Mouse (Mus musculus) intestine, embryonic 16.5 days (tissue): ENCODE results near the gene Anln. TPM values are rescaled to one million over a fixed set of nuclear protein-coding genes. Genes with fewer than 3 reads are reported as not detected.
"Not testable (repeated sequence)": the region's sequence is repeated elsewhere in the genome, so short reads cannot be mapped to it uniquely, and the experiment has no call there.

Experiments used
- ATAC-seq: fragments of 200-750 bp; cut with Nextera tagmentation; 2 replicates; pipeline ENCODE4 v1.8.0; 2017; ENCODE audit warnings: moderate TSS enrichment, moderate library complexity
- H3K27ac ChIP-seq: fragments of 300-500 bp; sonication (generic); 2 replicates; pipeline ENCODE4 v1.5.1; 2014; ENCODE audit warnings: mild to moderate bottlenecking, low read length
- H3K27me3 ChIP-seq: fragments of 300-500 bp; sonication (generic); replicated peaks from 2 replicates; pipeline ENCODE4 v1.6.1; 2014; ENCODE audit warnings: low read length, control low read depth, mixed read lengths; ENCODE audit not compliant: control insufficient read depth, insufficient read depth
- H3K36me3 ChIP-seq: fragments of 300-500 bp; sonication (generic); 2 replicates; pipeline ENCODE4 v1.6.1; 2014; ENCODE audit warnings: low read length, control low read depth; ENCODE audit not compliant: control insufficient read depth, insufficient read depth
- H3K4me1 ChIP-seq: fragments of 300-500 bp; sonication (generic); 2 replicates; pipeline ENCODE4 v1.6.1; 2014; ENCODE audit warnings: low read length, control low read depth, mixed read lengths; ENCODE audit not compliant: control insufficient read depth, insufficient read depth
- H3K4me2 ChIP-seq: fragments of 300-500 bp; sonication (generic); 2 replicates; pipeline ENCODE4 v1.6.1; 2014; ENCODE audit warnings: low read depth, low read length, control low read depth
- H3K4me3 ChIP-seq: fragments of 300-500 bp; sonication (generic); 2 replicates; pipeline ENCODE4 v1.5.1; 2014; ENCODE audit warnings: mild to moderate bottlenecking, low read length
- H3K9ac ChIP-seq: fragments of 300-500 bp; sonication (generic); 2 replicates; pipeline ENCODE4 v1.6.1; 2014; ENCODE audit warnings: low read depth, low read length
- H3K9me3 ChIP-seq: fragments of 300-500 bp; sonication (generic); 2 replicates; pipeline ENCODE4 v1.6.1; 2016; ENCODE audit warnings: low read length, control low read depth; ENCODE audit not compliant: control insufficient read depth
- WGBS: fragments of 180-500 bp; shearing (Covaris S2); extraction: QIAGEN DNeasy Blood & Tissue Kit; methylation state at CpG from one replicate; pipeline ENCODE4 v1.1.7; 2014; 5-methylcytosine and 5-hydroxymethylcytosine counted together
- polyA plus RNA-seq: library from polyadenylated mRNA; unstranded; fragments of >200 nt; fragmentation: Nextera tagmentation; extraction: Ambion mirVana; gene quantifications from 2 replicates; pipeline ENCODE4 v1.2.1, GENCODE M21; 2015

Gene Anln
- polyA plus RNA-seq, 1 experiment from 2014 or later, result 35.7 TPM

- no peak for ATAC-seq
- 92% methylated on average over 5 of the region's 5 CpGs for whole genome bisulfite sequencing
- H3K4me2 ChIP-seq, result no peak overlapping the region
Measured at GRCm38 (mm10) chr9:22353465-22353864, 35.5 kb downstream of the Anln start.

DNA sequence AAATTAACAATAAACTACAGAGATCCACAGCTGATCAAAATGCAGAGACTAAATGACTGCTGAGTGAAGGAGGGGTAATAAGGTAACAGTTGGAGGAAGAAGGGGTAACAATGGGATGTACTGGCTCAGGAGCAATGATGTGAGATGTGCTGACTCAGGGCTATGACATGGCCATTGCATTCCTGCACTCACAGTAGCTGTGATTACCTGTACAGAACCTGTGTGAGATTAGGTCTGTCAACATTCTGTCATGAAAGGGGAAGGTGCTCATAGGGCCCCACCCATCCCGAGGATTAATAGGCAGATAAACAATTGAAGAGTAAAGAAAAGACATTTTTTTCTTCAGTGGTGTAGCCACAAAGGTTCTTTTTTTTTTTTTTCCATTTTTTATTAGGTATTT, 48.7 kb downstream of the Anln start:
- Histone ChIP-seq H3K4me3 (no peak overlapping the region), H3K36me3 (peaks cover 14% of the 10 kb centered on the region), H3K9ac (no peak overlapping the region), H3K4me2 (no peak overlapping the region), H3K4me1 (no peaks in the 10 kb centered on the region), H3K27ac (no peak overlapping the region), H3K9me3 (no peaks in the 10 kb centered on the region), H3K27me3 (no peaks in the 10 kb centered on the region)
- WGBS, result 80% methylated on average over 1 of the region's 1 CpGs
- no peak for ATAC-seq

More at GRCm38 (mm10) chr9:22353465-22353864, 35.5 kb downstream of the Anln start:
- peaks cover 17% of the 10 kb centered on the region; the same call in 1 of the 2 replicates for H3K36me3 ChIP-seq
- H3K4me1 ChIP-seq, result no peaks in the 10 kb centered on the region
- H3K4me3 ChIP-seq, result no peak overlapping the region
- H3K9me3 ChIP-seq, result no peaks in the 10 kb centered on the region
- H3K27me3 ChIP-seq, result no peaks in the 10 kb centered on the region
- H3K9ac ChIP-seq, result no peak overlapping the region
- no peak overlapping the region for H3K27ac ChIP-seq

GRCm38 (mm10) chr9:22337217-22337616, 51.8 kb downstream of the Anln start:
- no peak overlapping the region for H3K27ac ChIP-seq
- 100% methylated on average over 2 of the region's 2 CpGs for WGBS
- no peak overlapping the region for H3K4me2 ChIP-seq
- no peaks in the 10 kb centered on the region for H3K9me3 ChIP-seq
- H3K36me3 ChIP-seq, result peaks cover 16% of the 10 kb centered on the region
- no peaks in the 10 kb centered on the region for H3K27me3 ChIP-seq
- H3K4me1 ChIP-seq, result no peaks in the 10 kb centered on the region
- no peak overlapping the region for H3K4me3 ChIP-seq
- H3K9ac ChIP-seq, result no peak overlapping the region
- no peak for ATAC-seq

DNA sequence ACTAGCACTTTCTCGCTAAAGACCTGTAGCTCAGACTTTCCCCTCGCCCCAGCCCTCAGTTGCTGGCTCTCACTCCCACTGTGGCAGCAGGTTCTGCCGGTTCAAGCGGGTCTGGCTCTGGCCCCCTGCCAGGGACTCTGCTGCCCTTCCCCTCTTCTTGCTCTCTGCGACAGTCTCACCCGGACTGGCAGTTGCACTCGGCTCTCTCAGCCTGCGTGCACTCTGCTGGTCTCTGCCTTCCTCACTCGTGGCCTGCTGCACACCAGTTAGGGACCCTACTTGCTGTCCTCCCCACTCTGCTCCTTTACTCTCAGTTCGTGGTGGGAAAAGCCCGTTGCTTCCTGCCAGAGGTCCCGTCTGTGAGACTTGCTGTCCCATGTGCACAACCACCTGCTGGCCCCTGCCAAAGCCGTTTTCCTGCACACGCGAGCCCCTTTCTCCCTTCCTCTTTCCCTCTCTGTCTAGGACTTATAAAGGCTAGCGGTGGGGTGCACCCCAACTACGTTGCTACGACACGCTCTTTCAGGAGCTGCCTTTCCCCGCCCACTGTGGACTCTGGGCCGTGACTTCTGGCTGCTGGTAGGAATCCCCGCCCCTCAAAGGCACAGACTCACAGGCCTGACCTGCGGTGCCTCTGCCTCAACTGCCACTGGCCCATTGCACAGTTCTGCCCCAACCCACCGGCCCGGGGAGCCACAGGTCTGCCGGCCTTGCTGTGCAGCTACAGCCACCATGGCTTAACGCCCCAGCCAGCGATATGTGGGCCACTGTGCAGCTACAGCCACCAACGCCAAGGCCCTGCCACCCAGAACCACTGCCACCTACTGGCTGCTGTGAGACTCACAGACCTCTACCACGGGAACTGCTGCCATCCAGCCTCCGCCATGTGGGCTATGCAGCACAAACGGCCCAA, 61.3 kb downstream of the Anln start:
- Histone ChIP-seq H3K4me2 (peak overlapping the region; percentile 97), H3K9ac (peak overlapping the region; percentile 76), H3K36me3 (peaks cover 4% of the 10 kb centered on the region; the same call in 1 of the 2 replicates), H3K27me3 (no peaks in the 10 kb centered on the region), H3K4me3 (peak overlapping the region; percentile 60), H3K4me1 (peaks cover 4% of the 10 kb centered on the region), H3K9me3 (no peaks in the 10 kb centered on the region), H3K27ac (peak overlapping the region; percentile 75)
- peak; percentile 98 for ATAC-seq
- 1% methylated on average over 32 of the region's 32 CpGs for WGBS

DNA sequence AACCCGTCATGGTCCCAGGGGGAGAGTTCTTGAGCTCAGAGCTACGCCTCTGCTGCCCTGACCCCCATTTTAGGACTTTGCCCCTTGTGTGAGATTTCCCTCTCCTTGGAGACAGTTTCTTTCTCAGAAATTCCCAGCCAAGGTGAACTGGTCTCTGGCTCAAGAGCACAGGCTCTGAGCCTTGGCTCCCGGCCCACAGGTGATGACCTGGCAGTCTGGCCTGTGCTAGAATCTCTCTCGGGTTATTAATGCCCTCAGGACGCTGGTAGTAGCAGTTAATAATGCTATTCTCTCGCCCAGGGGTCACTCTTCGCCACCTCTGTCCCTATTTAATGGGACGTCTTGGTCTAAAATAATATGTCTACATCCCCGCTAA, 61.9 kb downstream of the Anln start:
- H3K9me3 ChIP-seq, result no peaks in the 10 kb centered on the region
- peak; percentile 14 for ATAC-seq
- 13% methylated on average over 9 of the region's 9 CpGs for WGBS
- H3K4me1 ChIP-seq, result peaks cover 4% of the 10 kb centered on the region
- H3K4me2 ChIP-seq, result peak overlapping the region; percentile 97
- H3K4me3 ChIP-seq, result peak overlapping the region; percentile 60
- H3K27me3 ChIP-seq, result no peaks in the 10 kb centered on the region
- H3K9ac ChIP-seq, result peak overlapping the region; percentile 76
- peak overlapping the region; percentile 69 for H3K27ac ChIP-seq
- peaks cover under 1% of the 10 kb centered on the region; the same call in 1 of the 2 replicates for H3K36me3 ChIP-seq

- Histone ChIP-seq H3K27ac (no peak overlapping the region), H3K4me3 (no peak overlapping the region), H3K9me3 (no peaks in the 10 kb centered on the region), H3K9ac (no peak overlapping the region), H3K36me3 (no peaks in the 10 kb centered on the region), H3K4me1 (peaks cover 4% of the 10 kb centered on the region), H3K27me3 (no peaks in the 10 kb centered on the region), H3K4me2 (no peak overlapping the region)
- ATAC-seq, result no peak
- WGBS, result 93% methylated on average over 1 of the region's 1 CpGs
Measured at GRCm38 (mm10) chr9:22324579-22324978, 64.4 kb downstream of the Anln start.

DNA sequence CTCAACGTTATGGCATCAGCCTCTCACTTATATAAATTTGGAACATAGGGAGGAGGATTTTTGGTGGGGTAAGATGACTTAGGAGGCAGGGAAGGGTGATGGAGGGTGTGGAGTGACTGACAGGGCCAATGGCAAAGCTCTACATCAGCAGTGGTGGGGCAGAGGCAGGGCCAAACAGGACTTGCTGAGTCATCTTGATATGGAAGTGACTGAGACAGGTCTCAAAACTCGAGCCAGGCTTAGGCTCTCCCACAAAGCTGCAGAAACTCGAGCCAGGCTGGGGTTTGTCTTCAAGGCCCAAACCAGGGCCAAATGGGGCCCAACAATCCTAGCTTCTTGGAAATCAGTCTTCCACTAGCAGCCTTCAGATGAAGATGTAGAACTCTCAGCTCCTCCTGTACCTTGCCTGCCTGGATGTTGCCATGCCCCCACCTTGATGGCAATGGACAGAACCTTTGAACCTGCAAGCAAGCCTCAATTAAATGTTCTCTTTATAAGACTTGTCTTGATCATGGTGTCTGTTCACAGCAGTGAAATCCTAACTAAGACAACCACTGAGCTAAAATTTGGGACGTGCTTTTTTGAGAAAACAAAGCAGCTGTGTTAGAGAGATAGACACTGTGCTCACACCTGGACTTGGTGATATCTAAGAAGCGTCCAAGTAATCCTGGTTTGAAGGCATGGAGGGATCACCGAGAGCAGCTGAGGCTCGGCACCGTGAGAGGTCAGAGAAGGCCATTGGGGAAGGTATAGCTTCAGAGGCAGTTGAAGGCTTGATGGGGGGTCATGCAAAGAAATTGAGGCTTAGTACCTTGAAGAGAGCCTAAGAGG, 66.4 kb downstream of the Anln start:
- Histone ChIP-seq H3K4me2 (no peak overlapping the region), H3K9ac (no peak overlapping the region), H3K4me3 (no peak overlapping the region), H3K27me3 (no peaks in the 10 kb centered on the region), H3K9me3 (no peaks in the 10 kb centered on the region; the same call in 1 of the 2 replicates), H3K27ac (no peak overlapping the region), H3K36me3 (no peaks in the 10 kb centered on the region), H3K4me1 (peaks cover 4% of the 10 kb centered on the region)
- no peak for ATAC-seq
- WGBS, result 74% methylated on average over 8 of the region's 8 CpGs

DNA sequence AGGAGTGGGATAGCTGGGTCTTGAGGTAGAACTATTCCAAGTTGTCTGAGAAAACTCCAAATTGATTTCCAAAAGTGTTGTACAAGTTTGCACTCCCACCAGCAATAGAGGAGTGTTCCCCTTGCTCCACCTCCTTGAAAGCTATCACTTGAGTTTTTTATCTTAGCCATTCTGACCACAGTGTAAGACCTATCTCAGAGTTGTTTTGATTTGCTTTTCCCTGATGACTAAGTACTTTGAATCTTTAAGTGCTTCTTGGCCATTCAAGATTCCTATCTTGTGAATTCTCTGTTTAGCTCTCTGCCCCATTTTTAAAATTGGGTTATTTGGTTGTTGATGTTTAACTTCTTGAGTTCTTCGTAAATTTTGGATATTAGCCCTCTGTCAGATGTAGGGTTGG, 69.9 kb downstream of the Anln start:
- ATAC-seq, result no peak
- H3K27ac ChIP-seq, result no peak overlapping the region
- no peak overlapping the region for H3K4me3 ChIP-seq
- no peaks in the 10 kb centered on the region for H3K4me1 ChIP-seq
- no peaks in the 10 kb centered on the region for H3K27me3 ChIP-seq
- peaks cover 3% of the 10 kb centered on the region; the same call in 1 of the 2 replicates for H3K9me3 ChIP-seq
- H3K4me2 ChIP-seq, result no peak overlapping the region
- H3K36me3 ChIP-seq, result no peaks in the 10 kb centered on the region
- H3K9ac ChIP-seq, result no peak overlapping the region
- 87% methylated on average over 1 of the region's 1 CpGs for WGBS

DNA sequence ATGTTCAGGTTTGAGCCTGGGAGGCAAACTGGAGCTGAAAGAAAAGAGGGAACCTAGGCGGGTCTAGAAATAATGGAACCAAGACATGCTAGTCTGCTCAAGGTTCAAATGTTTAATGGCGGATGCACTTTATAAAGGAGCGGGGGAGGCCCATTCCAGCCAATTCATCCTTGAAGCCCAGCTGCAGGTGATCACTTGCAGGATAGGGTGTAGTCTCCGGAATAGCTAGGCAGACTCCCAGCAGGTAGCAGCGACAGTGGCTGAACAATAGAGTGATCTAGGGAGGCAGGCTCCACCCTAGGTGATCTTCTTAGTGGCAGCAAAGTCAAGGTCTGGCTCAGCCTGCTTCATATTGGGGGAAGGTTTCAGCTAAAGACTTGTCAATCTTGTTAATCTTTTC, 72.9 kb downstream of the Anln start:
- WGBS, result 74% methylated on average over 5 of the region's 5 CpGs
- not testable (repeated sequence) for H3K4me2 ChIP-seq, H3K9me3 ChIP-seq, ATAC-seq, H3K36me3 ChIP-seq, H3K27me3 ChIP-seq, H3K9ac ChIP-seq, H3K4me1 ChIP-seq, H3K4me3 ChIP-seq, H3K27ac ChIP-seq
